Mouse (Mus musculus) cerebellum, postnatal 10 days (tissue): ENCODE data around the gene Nemp2.

Experiments
- DNase-seq, 2 experiments: peaks; one replicate each; pipeline ENCODE4 v3.0.0; 2021; ENCODE audit warnings: mixed read lengths in 2 of 2

Nemp2 gene

DNA sequence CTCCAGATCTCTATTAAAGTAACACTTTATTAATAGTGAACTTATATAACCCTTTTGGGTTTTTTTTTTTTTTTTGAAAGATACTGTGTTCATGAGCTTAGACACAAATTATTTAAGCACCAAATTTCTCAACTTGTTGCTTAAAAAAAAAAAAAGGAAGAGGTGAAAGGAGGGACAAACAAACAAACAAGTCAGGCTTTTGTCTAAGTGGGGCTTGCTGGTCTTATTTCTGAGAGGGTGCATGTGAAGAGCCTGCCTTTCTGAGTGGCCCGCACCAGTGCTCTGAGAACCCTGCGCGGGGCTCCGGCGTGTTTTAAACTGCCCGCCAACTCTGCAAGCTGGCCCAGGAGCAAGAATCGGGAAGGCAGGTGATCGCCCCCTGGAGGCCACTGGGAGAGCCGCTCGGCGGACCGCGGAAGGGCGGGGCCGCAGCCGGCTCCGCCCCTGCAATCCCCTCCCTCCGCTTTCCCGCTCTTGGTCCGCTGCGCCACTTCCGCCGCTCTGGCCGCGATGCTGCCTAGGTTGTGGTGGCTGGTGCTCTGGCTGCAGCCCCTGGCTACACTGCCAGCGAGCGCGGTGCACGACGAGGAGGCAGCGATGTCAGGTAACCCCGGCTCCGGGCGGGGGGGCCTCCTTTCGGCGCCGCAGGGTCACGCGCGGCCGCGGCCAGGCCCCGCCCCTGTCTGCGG, at the start of gene Nemp2:
TSS of gene Nemp2 (plus strand) at position 456 of the 689 bp plus-strand sequence.
- peak; percentile 97 to 98 for DNase-seq

GRCm38 (mm10) chr1:52581744-52582143, 48.8 kb upstream of the Nemp2 start:
- no peak for DNase-seq

DNA sequence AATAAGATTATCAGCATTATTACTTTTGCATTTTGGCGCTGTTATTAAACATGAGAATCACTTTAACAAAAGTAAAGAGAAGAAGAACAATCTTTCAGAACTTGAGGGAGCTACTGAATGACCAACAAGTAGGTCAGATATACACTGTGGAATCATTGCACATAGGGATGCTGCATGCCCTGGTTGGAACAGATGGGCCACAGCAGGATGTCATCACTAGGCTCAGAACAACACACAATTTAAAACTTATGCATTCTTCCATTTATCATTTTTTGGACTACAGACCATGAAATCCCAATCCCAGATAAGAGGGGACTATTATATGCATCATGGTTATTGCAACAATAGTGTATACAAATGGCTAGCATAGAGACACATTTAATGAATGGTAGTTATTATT, 47.6 kb upstream of the Nemp2 start:
- no peak for DNase-seq

GRCm38 (mm10) chr1:52596982-52597646, 33.4 kb upstream of the Nemp2 start:
- DNase-seq = peak; percentile 86 to 90

DNA sequence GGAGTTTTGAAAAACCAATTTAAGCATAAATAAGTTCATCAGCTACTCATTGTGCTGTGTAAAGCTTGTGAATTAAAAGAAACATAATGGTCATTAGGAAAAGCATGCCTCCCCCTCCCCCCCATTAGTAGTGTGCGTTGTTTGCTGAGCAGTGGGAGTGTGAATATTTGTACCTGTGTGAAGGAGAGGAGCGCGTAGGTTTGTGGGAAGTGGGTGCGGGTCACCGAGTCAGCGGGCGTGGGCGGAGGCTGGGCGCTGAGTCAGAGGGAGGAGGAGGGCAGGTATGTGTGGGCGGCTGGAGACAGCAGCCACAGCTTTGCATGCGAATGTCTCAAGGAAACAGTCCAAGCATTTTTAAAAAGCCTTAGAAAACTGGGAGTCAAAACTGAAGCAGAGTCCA, 32.7 kb upstream of the Nemp2 start:
- peak; percentile 63 to 65 for DNase-seq

DNA sequence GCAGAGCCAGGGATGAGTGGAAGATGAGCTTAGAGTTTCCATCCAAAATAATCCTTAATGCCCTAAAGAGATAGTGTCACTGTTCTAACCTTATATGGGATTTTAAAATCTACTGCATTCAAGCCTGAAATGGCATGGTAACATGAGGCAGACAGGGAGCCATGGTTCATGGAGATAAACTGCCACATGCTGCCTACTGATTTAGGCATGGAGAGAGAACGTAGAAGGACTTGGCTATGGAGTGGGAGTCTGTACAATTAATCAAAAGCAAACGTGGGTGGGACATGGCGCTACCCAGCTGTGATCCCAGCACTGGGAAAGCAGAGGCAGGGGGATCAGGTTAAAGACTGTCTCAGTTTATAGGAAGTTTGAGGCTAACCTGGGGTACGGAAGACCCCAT, 32.1 kb upstream of the Nemp2 start:
- DNase-seq = no peak

DNA sequence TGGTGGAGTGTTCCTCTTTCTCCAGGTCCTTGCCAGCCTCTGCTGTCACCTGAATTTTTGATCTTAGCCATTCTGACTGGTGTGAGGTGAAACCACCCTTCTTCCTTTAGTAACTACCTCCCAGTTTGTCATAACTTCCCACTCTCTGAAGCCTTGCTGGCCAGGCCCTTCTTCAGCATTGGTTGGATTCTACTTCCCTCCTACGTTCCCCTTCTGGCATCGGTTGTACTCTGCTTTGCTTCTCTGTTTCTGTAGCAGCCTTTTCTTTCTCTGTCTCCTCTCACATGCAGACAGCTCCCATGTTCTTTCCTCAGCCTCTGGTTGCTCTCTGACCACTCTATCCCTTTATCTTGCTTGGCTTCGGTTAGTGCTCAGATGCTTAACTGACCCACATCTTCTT, 29.0 kb upstream of the Nemp2 start:
- DNase-seq = no peak

- no peak for DNase-seq
These were observed 22.8 kb upstream of the Nemp2 start for GRCm38 (mm10) chr1:52607700-52608099.

GRCm38 (mm10) chr1:52608486-52608885, 22.0 kb upstream of the Nemp2 start:
- no peak for DNase-seq

- no peak for DNase-seq
These were observed 12.3 kb upstream of the Nemp2 start for GRCm38 (mm10) chr1:52618217-52618616.

DNA sequence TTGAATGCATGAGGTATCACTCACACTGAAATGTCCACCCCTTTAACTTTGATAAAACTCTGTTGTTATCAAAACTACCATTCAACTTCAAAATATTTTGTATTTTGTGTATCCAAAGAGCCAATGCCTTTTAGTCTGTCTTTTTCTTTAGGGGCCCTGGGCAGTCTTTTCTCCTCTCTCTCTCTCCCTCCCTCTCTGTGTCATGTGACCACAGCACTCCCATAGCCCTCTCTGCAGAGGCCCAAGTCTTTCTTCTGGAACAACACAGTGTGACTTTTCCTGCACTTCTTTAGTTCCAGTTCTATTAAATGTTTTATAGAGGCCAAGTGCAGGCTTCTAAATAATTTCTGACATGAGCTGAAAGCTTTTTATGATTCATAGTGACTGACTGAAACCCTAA, 10.1 kb upstream of the Nemp2 start:
- DNase-seq = no peak

DNA sequence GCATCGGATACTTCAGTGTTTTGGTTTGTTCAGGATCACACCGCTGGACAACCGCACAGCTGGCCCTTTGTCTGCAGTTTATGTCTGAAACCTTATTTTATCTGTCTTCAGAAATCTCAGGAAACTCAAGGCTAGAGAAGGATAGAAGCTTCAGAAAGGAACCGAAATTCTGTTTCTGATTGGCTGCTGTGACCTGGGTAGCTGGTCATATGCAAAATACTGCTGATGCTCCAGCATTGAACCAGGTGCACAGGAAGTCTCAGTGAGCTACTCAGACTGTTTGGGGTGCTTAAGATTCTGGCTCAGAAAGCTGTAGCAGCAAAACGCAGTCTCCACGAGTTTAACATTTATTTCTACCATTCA, 415 bp downstream of the Nemp2 start:
- no peak for DNase-seq

GRCm38 (mm10) chr1:52631570-52631969, 1.1 kb downstream of the Nemp2 start:
- DNase-seq = peak; percentile 20 to 29

DNA sequence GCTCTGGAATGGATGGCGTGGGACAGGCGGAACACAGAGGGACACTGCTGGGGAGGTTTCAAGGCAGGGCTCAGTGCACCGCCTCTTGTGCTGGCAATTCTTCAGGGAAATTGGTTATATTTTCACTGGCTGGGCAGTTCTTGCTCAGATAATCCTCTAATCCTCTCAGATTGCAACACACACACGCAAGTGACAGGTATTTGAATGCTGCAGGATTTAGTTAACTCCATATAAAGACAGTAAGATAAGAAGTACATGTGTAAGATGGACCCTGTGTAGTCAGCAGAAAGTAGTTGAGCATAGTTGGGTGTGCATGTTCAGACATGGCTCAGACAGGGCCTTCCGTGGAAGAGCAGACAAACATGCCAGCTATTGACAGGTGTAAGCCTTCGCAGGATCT, 3.7 kb downstream of the Nemp2 start:
- DNase-seq = no peak

GRCm38 (mm10) chr1:52635932-52636331, 5.4 kb downstream of the Nemp2 start:
- no peak for DNase-seq

DNA sequence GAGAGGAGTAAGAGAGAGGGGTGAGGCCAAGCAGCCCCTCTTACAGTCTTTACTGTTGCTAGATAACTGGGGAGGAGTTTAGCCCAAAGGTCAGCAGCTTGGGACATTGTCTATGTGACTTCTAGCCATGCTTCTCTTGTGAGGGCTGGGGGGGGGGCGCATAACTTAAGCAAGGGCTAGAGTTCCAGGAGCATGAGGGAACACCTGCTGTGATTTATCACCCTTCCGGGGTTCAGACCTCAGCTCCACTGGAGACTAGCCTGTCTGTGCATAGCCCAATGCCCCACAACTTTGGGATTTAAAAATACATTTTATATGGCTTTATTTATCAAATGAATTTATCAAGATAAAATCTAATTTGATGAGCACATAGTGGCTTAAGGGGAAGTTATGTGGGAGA, 7.6 kb downstream of the Nemp2 start:
- DNase-seq = no peak

DNA sequence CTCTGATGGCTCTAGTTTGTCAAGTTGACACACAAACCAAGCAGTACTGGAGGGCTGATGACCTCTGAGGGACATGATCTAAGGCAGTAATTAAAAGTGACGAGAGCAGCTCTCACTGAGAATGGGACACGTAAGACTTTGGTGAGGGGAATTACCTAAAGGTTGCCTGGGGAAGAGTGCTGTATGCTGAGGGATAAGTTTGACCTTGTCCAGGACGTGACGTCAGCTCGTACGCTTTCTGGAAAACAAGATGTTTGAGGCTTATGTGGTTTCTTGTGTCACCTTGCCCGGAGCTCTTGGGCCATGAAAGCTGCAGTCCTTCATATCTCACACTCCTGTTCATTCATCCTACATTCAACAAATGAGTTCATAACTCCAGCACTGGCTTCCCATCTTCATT, 8.6 kb downstream of the Nemp2 start:
- DNase-seq = no peak

GRCm38 (mm10) chr1:52640266-52640665, 9.8 kb downstream of the Nemp2 start:
- no peak for DNase-seq

DNA sequence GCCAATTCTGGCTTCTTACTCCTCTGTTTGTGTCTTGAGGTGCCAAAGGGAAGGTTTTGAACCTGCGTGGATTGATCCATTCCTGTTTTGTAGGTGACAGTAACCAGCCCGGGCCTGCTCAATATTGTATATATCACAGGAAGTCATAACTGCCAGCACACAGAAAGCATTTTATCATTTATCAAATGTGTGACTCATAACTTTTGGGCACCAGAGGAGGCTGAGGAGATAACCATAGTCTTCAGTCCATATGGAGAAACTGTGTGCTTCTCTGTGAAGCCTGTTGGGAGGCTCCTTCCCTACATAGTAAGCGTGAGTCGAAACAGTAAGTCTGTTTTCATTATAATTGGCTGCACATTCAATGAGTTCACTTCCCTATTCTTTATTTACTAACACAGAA, 10.2 kb downstream of the Nemp2 start:
- DNase-seq = no peak

DNA sequence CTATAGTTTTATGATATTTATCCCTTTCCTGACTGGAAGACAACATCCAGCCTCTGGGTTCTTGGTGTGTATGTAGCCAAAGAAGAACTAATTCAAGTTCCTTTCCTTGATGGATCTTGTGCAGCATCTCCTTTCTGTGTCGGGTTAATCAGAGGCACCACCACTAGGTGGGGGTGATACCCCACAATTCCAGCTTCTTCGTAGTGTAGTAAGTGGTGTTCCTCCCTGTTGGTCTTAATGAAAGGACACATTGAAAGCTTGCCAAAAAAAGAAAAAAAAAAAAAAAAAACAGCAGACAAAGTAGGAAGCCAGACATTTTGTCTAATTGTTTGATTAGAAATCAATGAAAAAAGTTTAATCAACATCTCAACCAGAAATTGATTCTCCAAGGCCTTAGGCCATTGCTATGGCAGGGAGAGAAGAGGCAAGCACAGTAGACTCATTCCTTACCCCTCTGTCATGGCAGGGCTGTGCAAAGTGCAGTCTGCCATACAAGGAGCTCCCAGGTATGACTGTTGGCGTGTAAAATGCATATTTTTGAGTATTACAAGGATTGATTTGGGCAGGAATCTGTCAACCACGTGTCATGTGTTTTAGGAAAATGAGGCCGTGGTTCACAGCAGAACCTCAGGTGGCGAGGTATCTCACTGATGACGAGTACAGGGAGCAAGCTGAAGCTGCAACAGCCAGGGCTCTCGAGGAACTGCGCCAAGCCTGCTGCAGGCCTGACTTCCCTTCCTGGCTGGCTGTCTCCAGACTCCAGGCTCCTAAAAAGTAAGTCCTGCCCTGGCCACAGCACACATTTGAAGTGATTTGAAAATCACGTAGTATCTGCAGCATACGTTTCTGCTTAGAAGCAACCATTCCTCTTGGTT, 17.9 kb downstream of the Nemp2 start:
- DNase-seq = peak; percentile 85 to 86

- DNase-seq = no peak
These were observed 19.6 kb downstream of the Nemp2 start for GRCm38 (mm10) chr1:52650066-52650465.

DNA sequence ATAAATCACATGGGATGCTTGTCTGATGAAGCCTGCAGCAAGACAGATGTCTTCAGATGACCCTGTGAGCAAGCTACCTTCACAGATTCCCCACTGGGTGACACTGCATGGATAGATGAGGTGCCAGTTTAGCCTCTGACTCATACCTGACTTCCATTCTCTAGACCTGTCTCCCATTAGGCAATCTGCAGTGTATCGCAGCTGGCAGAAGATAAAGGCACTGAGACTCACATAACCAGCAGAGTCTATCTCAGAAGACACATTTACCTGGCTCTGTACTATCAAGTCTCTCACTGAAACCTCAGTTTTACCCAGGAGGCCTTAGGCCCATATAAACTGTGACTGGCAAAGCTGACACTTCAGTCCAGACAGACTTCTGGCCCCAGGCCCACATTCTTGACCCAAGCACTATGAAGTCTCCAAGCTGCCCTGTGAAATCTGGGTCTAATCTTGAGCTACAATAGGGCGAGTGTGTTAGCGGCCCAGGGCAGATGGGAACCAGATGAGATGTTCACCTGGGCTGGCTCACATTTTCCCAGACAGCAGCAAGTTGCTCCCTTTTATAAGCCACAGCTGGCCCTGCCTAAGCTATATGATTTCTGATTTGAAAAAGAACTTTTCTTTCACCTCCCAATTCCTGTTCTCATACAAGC, 22.2 kb downstream of the Nemp2 start:
- DNase-seq = no peak

GRCm38 (mm10) chr1:52653366-52653765, 22.9 kb downstream of the Nemp2 start:
- no peak for DNase-seq
